In genomic region chr15:84957851-84958250, GRCm38 (mm10) we compare ENCODE assay signal across 12 mouse cellular contexts. TPM values are rescaled to one million over a fixed set of nuclear protein-coding genes. Genes with fewer than 3 reads are reported as not detected.
DNase-seq lines count a peak whose midpoint lies in the region; ATAC-seq lines count a peak whose summit lies in the region.
"Had no signal": no experiment of that assay in that cellular context is flagged by ENCODE, and none has a peak within 500 bp of the region (broad histone marks: within the 10 kb centered on the region; RNA-seq: fewer than 3 reads in every experiment).

No protein-coding gene starts in this region.

- peaks cover 4% of the 10 kb centered on the region; the same call in 1 of the 2 replicates for H3K4me1 ChIP-seq in neural tube, embryonic 11.5 days (ENCODE audit: control insufficient read depth, insufficient read depth, low read length)

- DNase-seq in neural tube, embryonic 11.5 days (ENCODE audit: low spot score), result peak; percentile 38
- DNase-seq in neural tube, embryonic 10.5 days (ENCODE audit: extremely low spot score, low spot score), result no peak
- DNase-seq in frontal cortex, postnatal 10 days (ENCODE audit: low spot score in 2 of 2), result peak; percentile 49 to 68
- peak; percentile 66 to 76 for DNase-seq in left cerebral cortex, postnatal 36 days (ENCODE audit: low spot score in 2 of 2)
- no peak for DNase-seq in spleen, adult 18-20 months
- no peak for DNase-seq in spleen, postnatal 4 days (ENCODE audit: low spot score in 2 of 2)
- DNase-seq: cerebellum, postnatal 36 days; liver; thymus, postnatal 36 days had no signal

- no peak overlapping the region for H3K4me3 ChIP-seq in neural tube, embryonic 11.5 days (ENCODE audit: low read depth, low read length)
- H3K4me3 ChIP-seq: myocyte had no signal

- ATAC-seq in neural tube, embryonic 11.5 days (ENCODE audit: insufficient read depth, low FRiP score, low TSS enrichment), result peak; percentile 31; the same call in 1 of the 2 replicates
- ATAC-seq in CD4-positive, CD25-positive, alpha-beta regulatory T cell, adult 4 months, result no peak

- H3K36me3 ChIP-seq in neural tube, embryonic 11.5 days (ENCODE audit: control insufficient read depth, insufficient read depth, low read length), result 0 out of 2 replicates have a peak, but pooled peaks cover 6% of the 10 kb centered on the region

- no peaks in the 10 kb centered on the region for H3K9me3 ChIP-seq in neural tube, embryonic 11.5 days (ENCODE audit: control insufficient read depth, low read length)

- H3K27me3 ChIP-seq in neural tube, embryonic 11.5 days (ENCODE audit: control insufficient read depth, insufficient read depth, low read length), result no peaks in the 10 kb centered on the region

- H3K27ac ChIP-seq in neural tube, embryonic 11.5 days (ENCODE audit: low read depth, low read length), result no peak overlapping the region

- 31% methylated on average over 3 of the region's 3 CpGs for WGBS in neural tube, embryonic 11.5 days

- intact Hi-C loops in left cerebral cortex, postnatal 36 days (cut with DNase I), result no loop called here

- no peak overlapping the region for H3K4me2 ChIP-seq in neural tube, embryonic 11.5 days (ENCODE audit: low read depth)

- no peak overlapping the region for H3K9ac ChIP-seq in neural tube, embryonic 11.5 days (ENCODE audit: low read length)

RNA-seq across cellular contexts. Expression of gene 5031439G07Rik, which starts 30.5 kb away (rescaled TPM):
- polyA plus RNA-seq in neural tube, embryonic 11.5 days (2014; fragmentation: Nextera tagmentation; extraction: Ambion mirVana), result 36.4 and 39.3 TPM in 2 replicates
- total RNA-seq in left cerebral cortex, postnatal 36 days (2021), result 10 to 100 TPM; 76.2 to 83.6 TPM
- polyA plus RNA-seq in CD4-positive, CD25-positive, alpha-beta regulatory T cell, adult 4 months (2017; shearing (Covaris generic)), result 1 to 10 TPM; 1.4 to 2.0 TPM

RNA-seq across cellular contexts. Expression of gene Nup50, which starts 34.6 kb away (rescaled TPM):
- 61.5 and 63.4 TPM in 2 replicates for polyA plus RNA-seq in neural tube, embryonic 11.5 days (2014; fragmentation: Nextera tagmentation; extraction: Ambion mirVana)
- 10 to 100 TPM; 32.5 to 33.1 TPM for total RNA-seq in left cerebral cortex, postnatal 36 days (2021)
- polyA plus RNA-seq in CD4-positive, CD25-positive, alpha-beta regulatory T cell, adult 4 months (2017; shearing (Covaris generic)), result 10 to 100 TPM; 25.6 to 25.7 TPM

RNA-seq across cellular contexts. Expression of gene Gm29666, which starts 38.0 kb away (rescaled TPM):
- 0.77 and 0.81 TPM in 2 replicates for polyA plus RNA-seq in neural tube, embryonic 11.5 days (2014; fragmentation: Nextera tagmentation; extraction: Ambion mirVana)
- total RNA-seq in left cerebral cortex, postnatal 36 days (2021), result 1 to 10 TPM in 1 of 2 experiments, under 1 TPM in 1; 0.96 to 1.9 TPM
- polyA plus RNA-seq in CD4-positive, CD25-positive, alpha-beta regulatory T cell, adult 4 months (2017; shearing (Covaris generic)), result under 1 TPM; 0.44 to 0.68 TPM

RNA-seq across cellular contexts. Expression of gene Upk3a, which starts 59.1 kb away (rescaled TPM):
- polyA plus RNA-seq in neural tube, embryonic 11.5 days (2014; fragmentation: Nextera tagmentation; extraction: Ambion mirVana), result not detected in 2 replicates
- not detected for total RNA-seq in left cerebral cortex, postnatal 36 days (2021)
- not detected for polyA plus RNA-seq in CD4-positive, CD25-positive, alpha-beta regulatory T cell, adult 4 months (2017; shearing (Covaris generic))
- total RNA-seq: MEL had no signal
- polyA plus RNA-seq: myocyte had no signal

Comparison
In these comparisons a context has a peak if more than half of its experiments do, and no peak if none do; other contexts are left out.
1. DNase-seq: peak in neural tube, embryonic 11.5 days (single experiment), frontal cortex, postnatal 10 days (2 of 2) and left cerebral cortex, postnatal 36 days (2 of 2); none in neural tube, embryonic 10.5 days (single experiment), spleen, adult 18-20 months (0 of 2) and spleen, postnatal 4 days (0 of 2).
2. RNA of gene 5031439G07Rik, which starts 30.5 kb away (polyA plus RNA-seq): 36.4 to 39.3 TPM in neural tube, embryonic 11.5 days; 1.4 to 2.0 TPM in CD4-positive, CD25-positive, alpha-beta regulatory T cell, adult 4 months; every median in the first group is over 10 times any median in the second.